Comparison of ENCODE assay signal across 11 mouse cellular contexts in the genomic region with DNA sequence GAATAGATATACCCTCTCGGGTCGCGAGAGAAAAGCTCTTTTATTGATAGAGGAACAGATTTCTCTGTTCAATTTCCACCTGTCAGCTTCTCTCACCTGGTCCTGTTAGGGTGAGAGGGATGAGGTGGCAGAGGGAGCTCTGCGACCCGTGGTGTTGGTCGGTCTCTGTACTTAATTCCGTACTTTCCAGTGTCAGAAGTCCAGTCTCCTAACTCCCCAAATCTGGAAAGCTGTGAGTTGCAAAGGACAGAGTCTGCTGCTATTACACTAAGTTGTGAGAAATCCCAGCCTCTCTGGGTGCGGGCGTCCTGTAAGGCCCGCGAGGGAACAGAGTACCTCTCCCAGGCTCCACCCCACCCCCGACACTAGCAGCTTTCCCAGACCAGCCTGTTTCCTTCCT. TPM values are rescaled to one million over a fixed set of nuclear protein-coding genes. Genes with fewer than 3 reads are reported as not detected.
DNase-seq lines count a peak whose midpoint lies in the region; ATAC-seq and TF ChIP-seq lines count a peak whose summit lies in the region.
"Had no signal": no experiment of that assay in that cellular context is flagged by ENCODE, and none has a peak within 500 bp of the region (broad histone marks: within the 10 kb centered on the region; RNA-seq: fewer than 3 reads in every experiment).

No protein-coding gene starts in this region.

- H3K4me2 ChIP-seq in heart, embryonic 11.5 days = peak overlapping the region; percentile 73
- H3K4me2 ChIP-seq in liver, embryonic 11.5 days = peak overlapping the region; percentile 52
- no peak overlapping the region for H3K4me2 ChIP-seq in liver, postnatal 0 days (ENCODE audit: low read depth, low read length)
- no peak overlapping the region for H3K4me2 ChIP-seq in limb, embryonic 15.5 days

- H3K4me1 ChIP-seq in heart, embryonic 11.5 days (ENCODE audit: control insufficient read depth, insufficient read depth, low read length) = peaks cover 4% of the 10 kb centered on the region; the same call in 1 of the 2 replicates
- H3K4me1 ChIP-seq in liver, embryonic 11.5 days (replicated peaks; ENCODE audit: control insufficient read depth, insufficient read depth, low read length) = peaks cover 3% of the 10 kb centered on the region; the same call in 1 of the 2 replicates
- H3K4me1 ChIP-seq in liver, postnatal 0 days (ENCODE audit: insufficient read depth) = peaks cover 4% of the 10 kb centered on the region
- peaks cover 55% of the 10 kb centered on the region for H3K4me1 ChIP-seq in embryonic facial prominence, embryonic 10.5 days
- peaks cover 47% of the 10 kb centered on the region for H3K4me1 ChIP-seq in limb, embryonic 15.5 days

- peak overlapping the region; percentile 41 for H3K4me3 ChIP-seq in heart, embryonic 11.5 days (ENCODE audit: low read depth, low read length)
- no peak overlapping the region for H3K4me3 ChIP-seq in liver, embryonic 11.5 days (ENCODE audit: low read depth, low read length)
- no peak overlapping the region for H3K4me3 ChIP-seq in liver, postnatal 0 days (ENCODE audit: low read depth, low read length)
- H3K4me3 ChIP-seq in embryonic facial prominence, embryonic 10.5 days = peak overlapping the region; percentile 46
- H3K4me3 ChIP-seq in limb, embryonic 15.5 days = peak overlapping the region; percentile 27; the same call in 1 of the 2 replicates

- H3K36me3 ChIP-seq in heart, embryonic 11.5 days (ENCODE audit: control insufficient read depth, insufficient read depth, low read length) = no peaks in the 10 kb centered on the region
- no peaks in the 10 kb centered on the region for H3K36me3 ChIP-seq in liver, embryonic 11.5 days (ENCODE audit: control insufficient read depth, insufficient read depth, low read length)
- no peaks in the 10 kb centered on the region for H3K36me3 ChIP-seq in liver, postnatal 0 days (replicated peaks; ENCODE audit: insufficient read depth, low read length)
- H3K36me3 ChIP-seq in embryonic facial prominence, embryonic 10.5 days (replicated peaks) = no peaks in the 10 kb centered on the region
- H3K36me3 ChIP-seq in limb, embryonic 15.5 days = no peaks in the 10 kb centered on the region
- H3K36me3 ChIP-seq: forebrain, embryonic 15.5 days had no signal

- no peak overlapping the region for H3K27ac ChIP-seq in heart, embryonic 11.5 days (ENCODE audit: low read depth, low read length)
- H3K27ac ChIP-seq in liver, embryonic 11.5 days (ENCODE audit: low read depth, low read length) = no peak overlapping the region
- no peak overlapping the region for H3K27ac ChIP-seq in liver, postnatal 0 days (ENCODE audit: low read depth)
- no peak overlapping the region for H3K27ac ChIP-seq in embryonic facial prominence, embryonic 10.5 days (replicated peaks)
- H3K27ac ChIP-seq in limb, embryonic 15.5 days = no peak overlapping the region
- H3K27ac ChIP-seq: forebrain, embryonic 15.5 days had no signal

- no peak overlapping the region for H3K9ac ChIP-seq in heart, embryonic 11.5 days (ENCODE audit: low read depth, low read length)
- H3K9ac ChIP-seq in liver, embryonic 11.5 days (ENCODE audit: low read depth, low read length) = no peak overlapping the region
- no peak overlapping the region for H3K9ac ChIP-seq in liver, postnatal 0 days (replicated peaks)
- no peak overlapping the region for H3K9ac ChIP-seq in limb, embryonic 15.5 days
- H3K9ac ChIP-seq: forebrain, embryonic 15.5 days had no signal

- peaks cover 65% of the 10 kb centered on the region for H3K27me3 ChIP-seq in heart, embryonic 11.5 days (ENCODE audit: control insufficient read depth, insufficient read depth, low read length)
- peaks cover 75% of the 10 kb centered on the region for H3K27me3 ChIP-seq in liver, embryonic 11.5 days (replicated peaks; ENCODE audit: control insufficient read depth, insufficient read depth, low read length)
- peaks cover 80% of the 10 kb centered on the region for H3K27me3 ChIP-seq in liver, postnatal 0 days (ENCODE audit: insufficient read depth, low read length)
- peaks cover 83% of the 10 kb centered on the region for H3K27me3 ChIP-seq in embryonic facial prominence, embryonic 10.5 days (replicated peaks; ENCODE audit: low read depth, poor library complexity, severe bottlenecking)
- H3K27me3 ChIP-seq in limb, embryonic 15.5 days = peaks cover 69% of the 10 kb centered on the region

- TF ChIP-seq CTCF in liver, postnatal 0 days (IDR thresholded peaks at IDR 0.05; ENCODE audit: low read depth) = no peak

- ATAC-seq in heart, embryonic 11.5 days (replicated peaks; ENCODE audit: insufficient number of reproducible peaks, low FRiP score, low TSS enrichment) = no peak
- ATAC-seq in liver, embryonic 11.5 days (replicated peaks; ENCODE audit: low FRiP score) = no peak
- no peak for ATAC-seq in liver, postnatal 0 days
- ATAC-seq in limb, embryonic 15.5 days (ENCODE audit: insufficient number of reproducible peaks, low FRiP score, low TSS enrichment, low read depth) = no peak
- ATAC-seq: forebrain, embryonic 15.5 days had no signal

- no peak for DNase-seq in heart, postnatal 36 days
- DNase-seq in liver, embryonic 11.5 days (ENCODE audit: low spot score) = no peak
- DNase-seq in liver, postnatal 0 days = no peak
- peak; percentile 41 for DNase-seq in embryonic facial prominence, embryonic 10.5 days (ENCODE audit: low spot score)
- DNase-seq in cerebellum, postnatal 4 days (ENCODE audit: low spot score in 2 of 2) = no peak
- DNase-seq in MN1 (ENCODE audit: low spot score) = no peak
- DNase-seq: cerebellum, postnatal 25 days had no signal

- H3K9me3 ChIP-seq in heart, embryonic 11.5 days (replicated peaks; ENCODE audit: control insufficient read depth, low read length) = no peaks in the 10 kb centered on the region
- no peaks in the 10 kb centered on the region for H3K9me3 ChIP-seq in liver, embryonic 11.5 days (ENCODE audit: control insufficient read depth, low read length)
- H3K9me3 ChIP-seq in liver, postnatal 0 days (ENCODE audit: low read length) = no peaks in the 10 kb centered on the region
- H3K9me3 ChIP-seq in embryonic facial prominence, embryonic 10.5 days = no peaks in the 10 kb centered on the region
- no peaks in the 10 kb centered on the region for H3K9me3 ChIP-seq in limb, embryonic 15.5 days
- H3K9me3 ChIP-seq: forebrain, embryonic 15.5 days had no signal

- TF ChIP-seq EP300 in liver, postnatal 0 days (IDR thresholded peaks at IDR 0.05; ENCODE audit: low read depth) = no peak

- 1% methylated on average over 12 of the region's 12 CpGs for WGBS in heart, embryonic 11.5 days (ENCODE audit: insufficient replicate concordance)
- WGBS in liver, embryonic 11.5 days = 6% methylated on average over 12 of the region's 12 CpGs
- WGBS in liver, postnatal 0 days (ENCODE audit: insufficient replicate concordance) = 8% methylated on average over 12 of the region's 12 CpGs
- WGBS in embryonic facial prominence, embryonic 10.5 days = 2% methylated on average over 12 of the region's 12 CpGs
- 25% methylated on average over 12 of the region's 12 CpGs for WGBS in limb, embryonic 15.5 days

- intact Hi-C loops in heart, postnatal 36 days (cut with DNase I) = no loop called here

RNA-seq across cellular contexts. Expression of gene Osr1, which starts 11.6 kb away (rescaled TPM):
- polyA plus RNA-seq in heart, embryonic 11.5 days (2014; fragmentation: Nextera tagmentation; extraction: Ambion mirVana) = 13.5 and 16.1 TPM in 2 replicates
- 1 to 10 TPM; 4.3 to 6.5 TPM for total RNA-seq in heart, postnatal 36 days (2021)
- polyA plus RNA-seq in liver, embryonic 11.5 days (2014; fragmentation: Nextera tagmentation; extraction: Ambion mirVana) = 9.3 and 10.6 TPM in 2 replicates
- 0.12 and 0.27 TPM in 2 replicates for polyA plus RNA-seq in liver, postnatal 0 days (2015; fragmentation: Nextera tagmentation; extraction: Ambion mirVana)
- 13.8 and 23.6 TPM in 2 replicates for polyA plus RNA-seq in embryonic facial prominence, embryonic 10.5 days (2016; fragmentation: Nextera tagmentation; extraction: Ambion mirVana)
- polyA plus RNA-seq in limb, embryonic 15.5 days (2015; fragmentation: Nextera tagmentation; extraction: Ambion mirVana) = 68.9 and 73.4 TPM in 2 replicates
- total RNA-seq: liver, adult 2 months had no signal
- polyA plus RNA-seq: liver, adult 2 months had no signal

Comparison
In these comparisons a context has a peak if more than half of its experiments do, and no peak if none do; other contexts are left out.
1. H3K4me2 ChIP-seq: peak in heart, embryonic 11.5 days (single experiment) and liver, embryonic 11.5 days (single experiment); none in liver, postnatal 0 days (single experiment) and limb, embryonic 15.5 days (single experiment).
2. H3K4me3 ChIP-seq: peak in heart, embryonic 11.5 days (single experiment), embryonic facial prominence, embryonic 10.5 days (single experiment) and limb, embryonic 15.5 days (single experiment); none in liver, embryonic 11.5 days (single experiment) and liver, postnatal 0 days (single experiment).